Mouse (Mus musculus) erythroblast, adult 5-6 weeks (primary cell): ENCODE measurements around the gene Apmap. TPM values are rescaled to one million over a fixed set of nuclear protein-coding genes. Genes with fewer than 3 reads are reported as not detected.

Experiments used
- total RNA-seq, 2 experiments: library from RNA; stranded (forward) in 1 of 2; stranded (reverse) in 1 of 2; fragments of 150-400 nt in 1 of 2; fragments of 200-764, 138-1000 nt in 1 of 2; gene quantifications; 2 replicates each; pipeline versions ENCODE4 v1.2.3 to v1.2.4; 2015 to 2017; ENCODE audit warnings: low replicate concordance in 2 of 2

Gene Apmap
- total RNA-seq, 2 experiments from 2014 or later = 15.9 to 20.7 TPM

Other genes starting within 250 kb of the Apmap start
- not detected in 2 replicates for gene 3300002I08Rik, start 245.8 kb downstream of the Apmap start, total RNA-seq (2015; ENCODE audit: low replicate concordance)
- gene 3300002I08Rik, start 245.8 kb downstream of the Apmap start, total RNA-seq (2017; ENCODE audit: low replicate concordance) = not detected in 2 replicates
- gene Zfp442, start 157.1 kb downstream of the Apmap start, total RNA-seq (2015; ENCODE audit: low replicate concordance) = 1.5 and 2.5 TPM in 2 replicates
- 0.09 and 0.42 TPM in 2 replicates for gene Zfp442, start 157.1 kb downstream of the Apmap start, total RNA-seq (2017; ENCODE audit: low replicate concordance)
- not detected in 2 replicates for gene Zfp345, start 123.5 kb downstream of the Apmap start, total RNA-seq (2015; ENCODE audit: low replicate concordance)
- not detected in 2 replicates for gene Zfp345, start 123.5 kb downstream of the Apmap start, total RNA-seq (2017; ENCODE audit: low replicate concordance)
- 45.9 and 54.5 TPM in 2 replicates for gene Cst7, start 38.2 kb downstream of the Apmap start, total RNA-seq (2015; ENCODE audit: low replicate concordance)
- 40.1 and 48.2 TPM in 2 replicates for gene Cst7, start 38.2 kb downstream of the Apmap start, total RNA-seq (2017; ENCODE audit: low replicate concordance)
- 6.3 and 12.1 TPM in 2 replicates for gene Acss1, start 59.9 kb upstream of the Apmap start, total RNA-seq (2015; ENCODE audit: low replicate concordance)
- gene Acss1, start 59.9 kb upstream of the Apmap start, total RNA-seq (2017; ENCODE audit: low replicate concordance) = 16.0 and 17.6 TPM in 2 replicates
- gene Vsx1, start 80.8 kb upstream of the Apmap start, total RNA-seq (2015; ENCODE audit: low replicate concordance) = not detected in 2 replicates
- 0.14 TPM in 1 of 2 replicates, not detected in the other for gene Vsx1, start 80.8 kb upstream of the Apmap start, total RNA-seq (2017; ENCODE audit: low replicate concordance)
- gene Entpd6, start 140.5 kb upstream of the Apmap start, total RNA-seq (2015; ENCODE audit: low replicate concordance) = 1.3 and 2.3 TPM in 2 replicates
- 0.56 and 2.6 TPM in 2 replicates for gene Entpd6, start 140.5 kb upstream of the Apmap start, total RNA-seq (2017; ENCODE audit: low replicate concordance)
- gene Pygb, start 178.2 kb upstream of the Apmap start, total RNA-seq (2015; ENCODE audit: low replicate concordance) = 2.1 and 2.3 TPM in 2 replicates
- 6.6 and 8.8 TPM in 2 replicates for gene Pygb, start 178.2 kb upstream of the Apmap start, total RNA-seq (2017; ENCODE audit: low replicate concordance)